Mouse (Mus musculus) splenic B cell, adult 2 months (primary cell): Measurements from ENCODE around the gene Mb21d2.

Experiments
- DNase-seq: peaks from one replicate; pipeline ENCODE4 v3.0.0-alpha.2; 2011; ENCODE audit warnings: low read depth, low spot score
- H3K27me3 ChIP-seq: 2 replicates; pipeline ENCODE4 v1.6.1; 2012; ENCODE audit warnings: mild to moderate bottlenecking, low read length, moderate library complexity, mixed read lengths; ENCODE audit not compliant: control insufficient read depth, poor library complexity, insufficient read depth, severe bottlenecking
- H3K36me3 ChIP-seq: 2 replicates; pipeline ENCODE4 v1.6.1; 2012; ENCODE audit warnings: mild to moderate bottlenecking, low read length, moderate library complexity, mixed read lengths; ENCODE audit not compliant: control insufficient read depth, poor library complexity, insufficient read depth, severe bottlenecking

The Mb21d2 gene

GRCm38 (mm10) chr16:28928815-28929685, at the start of gene Mb21d2:
Mb21d2 (minus strand) TSS chr16:28929673.
- 0 out of 2 replicates have a peak, but pooled peaks cover 1% of the 10 kb centered on the region for H3K27me3 ChIP-seq
- DNase-seq = no peak
- no peaks in the 10 kb centered on the region for H3K36me3 ChIP-seq

GRCm38 (mm10) chr16:28966236-28966635, 36.8 kb upstream of the Mb21d2 start:
- H3K27me3 ChIP-seq = no peaks in the 10 kb centered on the region
- DNase-seq = no peak
- no peaks in the 10 kb centered on the region for H3K36me3 ChIP-seq

- no peak for DNase-seq
- no peaks in the 10 kb centered on the region for H3K27me3 ChIP-seq
These were observed 34.6 kb upstream of the Mb21d2 start for GRCm38 (mm10) chr16:28964048-28964447.

GRCm38 (mm10) chr16:28962987-28963386, 33.5 kb upstream of the Mb21d2 start:
- Histone ChIP-seq H3K36me3 (no peaks in the 10 kb centered on the region), H3K27me3 (no peaks in the 10 kb centered on the region)
- no peak for DNase-seq

More at GRCm38 (mm10) chr16:28964048-28964447, 34.6 kb upstream of the Mb21d2 start:
- H3K36me3 ChIP-seq = no peaks in the 10 kb centered on the region

GRCm38 (mm10) chr16:28949810-28950209, 20.3 kb upstream of the Mb21d2 start:
- no peaks in the 10 kb centered on the region for H3K27me3 ChIP-seq
- no peaks in the 10 kb centered on the region for H3K36me3 ChIP-seq
- DNase-seq = no peak

GRCm38 (mm10) chr16:28943254-28943653, 13.8 kb upstream of the Mb21d2 start:
- H3K27me3 ChIP-seq = no peaks in the 10 kb centered on the region
- no peak for DNase-seq
- H3K36me3 ChIP-seq = no peaks in the 10 kb centered on the region

GRCm38 (mm10) chr16:28936181-28936792, 6.8 kb upstream of the Mb21d2 start:
- no peak for DNase-seq
- Histone ChIP-seq H3K27me3 (0 out of 2 replicates have a peak, but pooled peaks cover 1% of the 10 kb centered on the region), H3K36me3 (no peaks in the 10 kb centered on the region)

GRCm38 (mm10) chr16:28935701-28936100, 6.2 kb upstream of the Mb21d2 start:
- Histone ChIP-seq H3K36me3 (no peaks in the 10 kb centered on the region), H3K27me3 (0 out of 2 replicates have a peak, but pooled peaks cover 1% of the 10 kb centered on the region)
- DNase-seq = no peak

- Histone ChIP-seq H3K27me3 (0 out of 2 replicates have a peak, but pooled peaks cover 1% of the 10 kb centered on the region), H3K36me3 (no peaks in the 10 kb centered on the region)
- no peak for DNase-seq
These were observed 1.7 kb upstream of the Mb21d2 start for GRCm38 (mm10) chr16:28931213-28931612.

GRCm38 (mm10) chr16:28930426-28930825, 953 bp upstream of the Mb21d2 start:
- Histone ChIP-seq H3K36me3 (no peaks in the 10 kb centered on the region), H3K27me3 (0 out of 2 replicates have a peak, but pooled peaks cover 1% of the 10 kb centered on the region)
- DNase-seq = no peak

GRCm38 (mm10) chr16:28929686-28930291, 316 bp upstream of the Mb21d2 start:
- Histone ChIP-seq H3K36me3 (no peaks in the 10 kb centered on the region), H3K27me3 (0 out of 2 replicates have a peak, but pooled peaks cover 1% of the 10 kb centered on the region)
- no peak for DNase-seq

GRCm38 (mm10) chr16:28928466-28928814, 1.0 kb downstream of the Mb21d2 start:
- Histone ChIP-seq H3K36me3 (no peaks in the 10 kb centered on the region), H3K27me3 (0 out of 2 replicates have a peak, but pooled peaks cover 1% of the 10 kb centered on the region)
- DNase-seq = no peak

- 0 out of 2 replicates have a peak, but pooled peaks cover 1% of the 10 kb centered on the region for H3K27me3 ChIP-seq
- H3K36me3 ChIP-seq = no peaks in the 10 kb centered on the region
- DNase-seq = no peak
These were observed 2.1 kb downstream of the Mb21d2 start for GRCm38 (mm10) chr16:28927381-28927780.

GRCm38 (mm10) chr16:28919320-28919885, 10.1 kb downstream of the Mb21d2 start:
- no peak for DNase-seq
- no peaks in the 10 kb centered on the region for H3K27me3 ChIP-seq
- no peaks in the 10 kb centered on the region for H3K36me3 ChIP-seq
